Mouse (Mus musculus): ENCODE data around the gene Prkra.

GRCm38 (mm10) chr2:76647441-76647869 lies 360 bp downstream of the Prkra start:
- TF ChIP-seq CTCF (conservative IDR thresholded peaks at IDR 0.05; ENCODE audit: insufficient read depth, insufficient read length, low read depth, low read length) (no peak), POLR2A (IDR thresholded peaks at IDR 0.05; ENCODE audit: low read depth, low read length) (no peak)
